Mouse (Mus musculus): ENCODE measurements around the gene Mmp11. TPM values are rescaled to one million over a fixed set of nuclear protein-coding genes. Genes with fewer than 3 reads are reported as not detected.

Mmp11 gene
- polyA plus RNA-seq, 1 experiment from 2014 or later, result 40.4 TPM

DNA sequence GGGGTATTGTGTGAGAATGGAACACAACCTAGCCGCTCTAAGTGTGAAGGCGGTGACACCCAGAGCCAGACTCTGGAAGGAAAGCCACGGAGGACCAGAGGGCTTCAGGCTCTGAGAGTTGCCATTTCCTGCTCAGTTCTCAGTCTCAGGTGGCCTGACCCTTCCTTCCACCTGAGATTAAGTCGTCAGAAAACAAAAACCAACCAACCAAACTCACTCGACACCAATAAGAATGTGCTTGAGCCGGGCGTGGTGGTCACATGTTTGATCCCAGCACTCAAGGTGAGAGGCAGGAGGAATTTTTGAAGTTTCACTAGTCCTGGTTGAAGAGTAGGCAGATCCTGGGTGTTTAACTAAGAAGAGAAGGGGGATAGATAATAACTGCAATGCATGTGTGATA, 9.6 kb upstream of the Mmp11 start:
- no peak for ATAC-seq (ENCODE audit: low read depth)
- Histone ChIP-seq H3K36me3 (no peaks in the 10 kb centered on the region), H3K9ac (no peak overlapping the region), H3K27ac (replicated peaks) (no peak overlapping the region), H3K4me1 (replicated peaks) (peaks cover 31% of the 10 kb centered on the region), H3K9me3 (no peaks in the 10 kb centered on the region), H3K4me2 (no peak overlapping the region), H3K4me3 (no peak overlapping the region), H3K27me3 (peaks cover 25% of the 10 kb centered on the region)
- 88% methylated on average over 7 of the region's 7 CpGs for WGBS

DNA sequence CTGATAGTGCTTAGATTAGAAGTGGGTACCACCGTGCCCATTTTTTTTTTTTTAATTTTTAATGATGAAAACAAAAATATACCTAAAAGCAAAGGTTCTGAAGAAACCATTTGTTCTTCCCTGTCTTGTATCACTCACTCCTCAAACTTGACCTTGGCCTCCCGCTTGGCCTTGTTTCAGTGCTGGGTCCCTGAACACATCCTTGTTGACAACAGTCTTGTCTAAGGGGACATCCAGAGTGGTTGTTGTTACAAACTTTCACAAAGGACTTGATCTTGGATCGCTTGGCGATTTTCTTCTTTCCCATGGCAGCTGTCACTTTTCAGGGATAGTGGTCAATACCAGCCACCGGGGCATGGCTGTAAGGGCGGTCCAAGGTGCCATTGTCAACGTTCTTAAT, 8.9 kb upstream of the Mmp11 start:
- peaks cover 23% of the 10 kb centered on the region for H3K27me3 ChIP-seq
- H3K9ac ChIP-seq, result no peak overlapping the region
- no peak for ATAC-seq (ENCODE audit: low read depth)
- H3K4me2 ChIP-seq, result no peak overlapping the region
- H3K27ac ChIP-seq (replicated peaks), result no peak overlapping the region
- no peaks in the 10 kb centered on the region for H3K36me3 ChIP-seq
- 92% methylated on average over 7 of the region's 7 CpGs for WGBS
- H3K4me3 ChIP-seq, result no peak overlapping the region
- H3K4me1 ChIP-seq (replicated peaks), result peaks cover 31% of the 10 kb centered on the region
- no peaks in the 10 kb centered on the region for H3K9me3 ChIP-seq

DNA sequence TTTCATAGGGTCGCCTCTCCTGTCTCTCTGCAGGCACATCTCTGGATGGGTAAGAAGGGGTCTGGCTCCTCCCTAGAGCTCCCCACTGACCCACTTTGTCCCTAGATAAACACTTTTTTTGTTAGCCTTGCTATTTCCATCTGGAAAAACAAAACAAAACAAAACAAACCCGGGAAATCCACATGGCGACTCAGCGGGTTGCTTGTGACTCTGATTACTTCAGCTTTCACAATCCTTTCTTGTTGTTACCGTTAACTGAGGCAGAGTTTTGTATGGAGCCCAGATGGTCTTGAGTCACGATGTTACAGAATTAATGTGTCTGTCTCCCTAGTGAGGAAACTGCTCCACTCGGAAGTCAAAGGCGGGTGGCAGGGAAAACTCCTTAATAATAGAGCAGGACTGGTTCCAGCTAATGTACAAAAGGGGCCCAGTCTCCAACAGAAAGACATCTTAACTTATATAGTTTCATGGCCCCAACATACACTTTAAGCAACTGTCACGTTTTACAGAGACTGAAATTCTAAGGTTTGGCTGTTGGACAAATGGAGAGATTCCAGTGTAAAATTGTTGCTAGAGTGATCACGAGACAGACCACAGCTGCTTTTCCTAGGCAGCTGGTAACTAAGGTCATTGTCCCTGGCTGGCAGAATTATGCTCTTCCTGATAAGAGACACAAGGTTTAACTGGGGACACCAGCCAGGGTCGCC, 7.9 kb upstream of the Mmp11 start:
- H3K4me2 ChIP-seq, result 0 out of 2 replicates have a peak overlapping the region, but pooled peaks have one; percentile 14
- ATAC-seq (ENCODE audit: low read depth), result peak; percentile 64
- peak overlapping the region; percentile 71 for H3K27ac ChIP-seq (replicated peaks)
- H3K27me3 ChIP-seq, result peaks cover 14% of the 10 kb centered on the region; the same call in 1 of the 2 replicates
- H3K9me3 ChIP-seq, result no peaks in the 10 kb centered on the region
- 10% methylated on average over 11 of the region's 11 CpGs for WGBS
- H3K4me1 ChIP-seq (replicated peaks), result peaks cover 30% of the 10 kb centered on the region
- no peaks in the 10 kb centered on the region for H3K36me3 ChIP-seq
- H3K9ac ChIP-seq, result no peak overlapping the region
- H3K4me3 ChIP-seq, result no peak overlapping the region

DNA sequence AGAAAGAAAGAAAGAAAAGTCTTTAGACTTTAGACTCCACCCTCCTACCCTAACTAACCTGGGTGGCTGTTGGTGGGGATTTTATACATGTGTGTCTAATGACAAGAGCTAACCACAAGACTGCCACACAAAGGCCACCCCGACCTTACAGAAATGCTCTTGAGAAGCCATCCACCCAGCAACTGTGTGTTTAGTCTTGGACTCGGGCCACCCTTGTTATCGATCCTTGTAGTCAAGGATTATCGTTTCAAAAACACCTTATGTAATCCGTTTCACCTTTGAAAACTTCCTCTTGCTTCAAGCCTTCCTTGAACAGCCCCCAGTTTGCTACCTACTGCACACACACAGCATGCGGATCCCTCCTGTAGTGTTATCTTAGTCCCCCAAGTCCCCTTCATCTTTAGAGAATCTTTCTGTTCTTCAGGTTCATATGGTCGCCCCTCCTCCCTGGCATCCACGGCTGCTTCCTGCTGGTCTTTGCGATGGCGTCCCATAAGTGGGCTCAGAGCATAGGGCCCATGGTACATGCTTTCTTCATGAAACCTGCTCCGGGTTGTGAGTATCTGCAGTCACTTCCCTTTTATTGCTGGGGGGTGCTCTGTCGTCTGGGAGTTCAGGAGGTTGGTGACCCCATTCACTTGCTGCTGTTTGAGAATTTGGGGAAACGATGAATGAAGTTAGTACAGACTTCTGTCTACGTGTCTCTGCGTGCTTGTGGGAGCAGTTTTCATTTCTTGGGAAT, 6.6 kb upstream of the Mmp11 start, which contains the start of gene Vpreb3:
TSS of gene Vpreb3 (plus strand) at position 322 of the 742 bp plus-strand sequence.
- Histone ChIP-seq H3K9me3 (no peaks in the 10 kb centered on the region), H3K36me3 (no peaks in the 10 kb centered on the region), H3K27ac (replicated peaks) (peak within 1 kb of the TSS; percentile 71), H3K27me3 (peaks cover 4% of the 10 kb centered on the region; the same call in 1 of the 2 replicates), H3K4me1 (replicated peaks) (peaks cover 32% of the 10 kb centered on the region), H3K4me3 (no peak within 1 kb of the TSS), H3K9ac (no peak within 1 kb of the TSS), H3K4me2 (0 out of 2 replicates have a peak within 1 kb of the TSS, but pooled peaks have one; percentile 14)
- WGBS, result 84% methylated on average over 15 of the region's 15 CpGs
- no peak for ATAC-seq (ENCODE audit: low read depth)

DNA sequence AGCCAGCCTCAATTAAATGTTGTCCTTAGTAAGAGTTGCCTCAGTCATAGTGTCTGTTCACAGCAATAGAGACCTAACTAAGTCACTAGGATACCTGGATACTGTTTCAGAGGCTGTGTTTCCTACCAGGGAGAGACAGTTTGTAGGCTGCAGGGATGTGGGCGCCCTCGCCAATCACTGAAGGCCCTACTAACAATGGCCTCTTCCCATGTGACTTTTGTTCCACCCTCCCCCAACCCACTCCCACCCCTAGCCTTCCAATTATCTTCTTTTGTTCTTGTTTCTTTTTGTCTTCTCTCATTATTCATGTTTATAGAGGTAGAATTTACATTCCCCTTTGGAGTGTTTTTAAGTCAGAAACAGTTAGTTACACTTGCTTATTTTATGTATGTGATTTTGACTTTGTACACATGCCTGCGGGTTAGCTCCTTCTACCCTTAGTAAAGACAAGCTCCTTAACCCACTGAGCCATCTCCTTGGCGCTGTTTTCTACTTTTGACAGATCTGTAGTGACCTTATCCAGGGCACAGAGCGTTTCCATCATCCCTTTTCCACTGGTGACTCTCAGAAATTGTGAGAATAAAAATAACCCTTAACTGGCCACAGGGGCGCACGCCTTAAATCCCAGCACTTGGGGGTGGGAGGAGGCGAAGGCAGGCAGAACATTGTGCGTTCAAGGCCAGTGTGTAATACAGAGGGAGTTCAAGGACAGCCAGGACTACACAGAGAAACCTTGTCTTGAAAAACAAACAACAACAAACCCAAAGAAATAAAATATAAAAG, 4.9 kb upstream of the Mmp11 start:
- Histone ChIP-seq H3K4me2 (no peak overlapping the region), H3K27ac (replicated peaks) (0 out of 2 replicates have a peak overlapping the region, but pooled peaks have one; percentile 1), H3K9me3 (no peaks in the 10 kb centered on the region), H3K36me3 (no peaks in the 10 kb centered on the region), H3K9ac (no peak overlapping the region), H3K27me3 (peaks cover 12% of the 10 kb centered on the region), H3K4me3 (no peak overlapping the region), H3K4me1 (replicated peaks) (peaks cover 42% of the 10 kb centered on the region)
- no peak for ATAC-seq (ENCODE audit: low read depth)
- 62% methylated on average over 9 of the region's 9 CpGs for WGBS

DNA sequence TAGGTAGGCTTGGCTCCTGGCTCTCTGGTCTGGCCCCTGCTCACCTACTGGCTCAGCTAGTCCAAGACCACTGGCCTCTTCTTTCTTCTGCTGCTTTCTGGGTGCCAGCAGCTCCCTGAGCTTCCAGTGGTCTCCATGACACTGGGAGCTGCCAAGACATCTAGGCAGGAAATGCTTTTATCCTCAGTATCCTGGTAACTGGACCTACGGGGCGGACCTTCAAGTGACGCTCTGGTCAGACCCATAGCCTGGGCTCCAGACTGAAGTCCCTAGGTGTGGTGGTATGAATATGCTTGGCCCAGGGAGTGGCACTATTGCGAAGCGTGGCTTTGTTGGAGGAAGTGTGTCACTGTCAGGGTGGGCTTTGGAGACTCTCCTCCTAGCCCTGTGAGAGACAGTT, 4.2 kb upstream of the Mmp11 start, which contains the start of gene Gm867:
TSS of gene Gm867 (minus strand) at position 153 of the 400 bp plus-strand sequence.
- 91% methylated on average over 5 of the region's 5 CpGs for WGBS
- no peaks in the 10 kb centered on the region for H3K9me3 ChIP-seq
- H3K4me3 ChIP-seq, result no peak within 1 kb of the TSS
- 0 out of 2 replicates have a peak within 1 kb of the TSS, but pooled peaks have one; percentile 1 for H3K27ac ChIP-seq (replicated peaks)
- H3K4me2 ChIP-seq, result no peak within 1 kb of the TSS
- H3K9ac ChIP-seq, result no peak within 1 kb of the TSS
- ATAC-seq (ENCODE audit: low read depth), result no peak
- H3K36me3 ChIP-seq, result no peaks in the 10 kb centered on the region
- H3K27me3 ChIP-seq, result peaks cover 14% of the 10 kb centered on the region
- peaks cover 50% of the 10 kb centered on the region for H3K4me1 ChIP-seq (replicated peaks)

DNA sequence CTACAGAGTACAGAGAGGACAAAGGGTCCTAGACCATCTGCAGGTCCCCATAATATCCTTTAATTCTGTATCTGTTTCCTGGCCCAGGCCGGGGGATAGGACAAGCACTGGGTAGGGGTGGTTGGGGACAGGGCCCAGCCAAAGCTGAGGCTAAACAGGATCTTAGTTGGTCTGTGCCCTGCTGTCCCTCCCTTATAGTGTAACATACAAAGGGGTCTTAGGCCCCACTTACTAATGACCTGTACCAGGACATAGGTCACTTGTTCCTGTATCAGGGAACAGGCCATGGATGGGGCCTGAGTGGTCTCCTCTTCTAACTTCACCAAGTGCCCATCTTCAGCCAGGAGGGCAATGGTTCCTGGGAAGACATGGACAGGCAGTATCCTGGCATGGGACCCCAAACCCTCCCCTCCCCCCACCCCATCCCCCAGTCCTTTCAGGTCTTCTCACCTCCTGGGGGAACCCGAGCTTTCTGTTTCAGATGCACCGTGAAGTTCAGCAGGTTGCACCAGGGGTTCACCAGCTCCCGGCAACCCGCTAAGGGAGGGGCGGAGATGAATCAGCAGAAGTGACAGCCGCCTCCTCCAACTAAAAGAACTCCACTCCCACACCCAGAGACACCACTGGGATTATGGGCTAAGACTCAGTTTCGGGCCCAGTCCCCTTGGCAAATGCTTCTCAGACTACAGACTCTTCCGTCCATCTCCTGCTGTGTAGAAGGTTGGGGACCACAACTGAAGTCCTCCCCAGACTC, 3.4 kb upstream of the Mmp11 start:
- H3K27me3 ChIP-seq, result peaks cover 17% of the 10 kb centered on the region
- no peaks in the 10 kb centered on the region for H3K9me3 ChIP-seq
- H3K4me3 ChIP-seq, result no peak overlapping the region
- H3K36me3 ChIP-seq, result no peaks in the 10 kb centered on the region
- no peak overlapping the region for H3K4me2 ChIP-seq
- ATAC-seq (ENCODE audit: low read depth), result no peak
- H3K27ac ChIP-seq (replicated peaks), result no peak overlapping the region
- no peak overlapping the region for H3K9ac ChIP-seq
- 38% methylated on average over 9 of the region's 9 CpGs for WGBS
- H3K4me1 ChIP-seq (replicated peaks), result peaks cover 57% of the 10 kb centered on the region

DNA sequence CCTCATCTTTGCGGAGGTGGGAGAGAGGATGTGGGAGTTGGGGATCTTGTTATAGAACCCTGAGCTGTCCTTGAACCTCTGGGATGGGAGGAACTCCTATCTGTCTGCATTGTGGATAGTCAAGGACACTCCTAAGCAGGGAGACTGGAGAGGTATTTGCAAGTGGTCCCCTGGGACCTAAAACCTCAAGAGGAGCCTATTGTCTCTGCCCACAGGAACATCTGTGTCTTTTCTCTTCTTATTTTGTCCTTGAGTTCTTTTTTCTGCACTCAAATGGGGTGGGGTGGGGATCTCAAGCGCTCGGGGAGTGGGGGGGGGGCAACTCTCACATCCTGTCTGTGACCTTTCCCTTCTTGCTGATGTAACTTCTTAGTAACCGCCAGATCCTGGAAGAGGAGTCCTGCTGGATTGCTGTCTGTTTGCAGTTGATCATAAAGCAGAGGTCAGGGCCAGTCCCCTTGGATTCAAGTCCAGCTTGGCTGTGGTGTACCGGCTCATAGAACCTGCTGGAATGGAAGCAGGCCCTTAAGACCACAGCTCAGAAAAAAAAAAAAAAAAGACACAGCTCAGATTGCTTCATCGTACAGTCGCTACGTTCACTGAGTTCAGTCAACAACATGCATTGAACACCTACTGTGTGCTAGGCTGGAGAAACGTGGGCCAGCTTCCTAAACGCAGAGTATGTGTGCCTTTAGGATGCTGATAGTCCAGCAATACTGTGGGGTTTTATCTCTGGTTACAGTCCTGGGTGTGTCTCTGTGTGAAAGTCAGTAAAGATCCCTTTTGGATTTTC, 1.8 kb upstream of the Mmp11 start:
- Histone ChIP-seq H3K27me3 (peaks cover 21% of the 10 kb centered on the region), H3K4me1 (replicated peaks) (peaks cover 47% of the 10 kb centered on the region), H3K27ac (replicated peaks) (no peak overlapping the region), H3K4me2 (no peak overlapping the region), H3K4me3 (no peak overlapping the region), H3K9me3 (no peaks in the 10 kb centered on the region), H3K9ac (no peak overlapping the region), H3K36me3 (no peaks in the 10 kb centered on the region)
- no peak for ATAC-seq (ENCODE audit: low read depth)
- WGBS, result 53% methylated on average over 10 of the region's 10 CpGs

DNA sequence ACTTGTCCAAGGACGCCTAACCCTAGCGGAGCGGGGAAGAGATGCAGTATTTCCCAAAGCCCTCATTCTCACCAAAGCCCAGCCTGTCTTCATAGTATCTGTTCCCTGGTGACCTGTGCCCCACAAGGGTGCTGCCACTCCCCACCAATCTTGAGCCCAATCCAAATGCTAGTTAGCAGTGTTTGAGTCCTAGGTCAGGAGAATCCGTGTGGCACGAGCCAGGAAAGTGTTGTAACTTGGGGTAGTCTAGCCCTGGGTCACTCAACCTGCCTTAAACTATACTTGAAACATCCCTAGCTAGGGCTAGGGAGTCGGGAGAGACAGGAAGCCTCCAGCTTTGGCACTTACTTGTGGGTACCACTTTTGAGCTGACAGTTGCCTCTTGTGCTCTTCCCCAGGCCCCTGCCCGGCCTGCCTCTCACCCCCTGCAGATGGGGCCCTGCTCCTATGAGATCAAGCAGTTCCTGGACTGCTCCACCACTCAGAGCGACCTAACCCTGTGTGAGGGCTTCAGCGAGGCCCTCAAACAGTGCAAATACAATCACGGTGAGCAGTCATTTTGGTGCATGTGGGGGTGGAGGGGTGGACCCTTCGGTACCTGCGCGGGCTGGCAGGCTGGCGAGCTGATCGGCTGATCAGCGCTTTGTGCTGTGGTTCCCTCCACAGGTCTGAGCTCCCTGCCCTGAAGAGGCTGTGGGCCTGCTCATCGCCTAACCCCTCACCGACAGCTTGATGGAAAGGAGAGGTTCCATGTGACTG, 792 bp upstream of the Mmp11 start:
- H3K4me3 ChIP-seq, result no peak overlapping the region; the same call in 1 of the 2 replicates
- peaks cover 45% of the 10 kb centered on the region for H3K4me1 ChIP-seq (replicated peaks)
- no peaks in the 10 kb centered on the region for H3K9me3 ChIP-seq
- H3K27ac ChIP-seq (replicated peaks), result no peak overlapping the region
- ATAC-seq (ENCODE audit: low read depth), result no peak
- peak overlapping the region; percentile 83 for H3K4me2 ChIP-seq
- H3K27me3 ChIP-seq, result peaks cover 26% of the 10 kb centered on the region
- H3K36me3 ChIP-seq, result no peaks in the 10 kb centered on the region
- 35% methylated on average over 18 of the region's 18 CpGs for WGBS
- no peak overlapping the region for H3K9ac ChIP-seq

DNA sequence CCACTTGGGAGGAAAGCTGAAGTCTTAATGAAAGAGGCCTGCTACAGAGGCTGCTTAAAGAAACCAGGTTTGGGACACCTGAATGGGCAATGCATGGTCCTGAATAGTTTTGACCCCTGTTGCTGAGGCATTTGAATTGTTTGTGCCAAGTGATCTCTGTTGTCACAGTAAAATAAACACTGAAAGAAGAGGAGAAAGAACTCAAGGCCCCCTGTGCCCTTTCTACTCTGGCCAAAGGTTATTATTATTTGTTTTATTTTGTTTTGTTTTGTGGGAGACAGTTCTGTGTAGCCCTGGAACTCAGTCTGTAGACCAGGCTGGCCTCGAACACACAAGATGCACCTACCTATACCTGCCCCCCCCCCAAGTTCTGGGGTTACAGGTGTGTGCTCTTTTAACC, 1.3 kb downstream of the Mmp11 start:
- ATAC-seq (ENCODE audit: low read depth), result no peak
- H3K27me3 ChIP-seq, result peaks cover 38% of the 10 kb centered on the region
- 92% methylated on average over 1 of the region's 1 CpGs for WGBS

More for the DNA sequence above, 1.3 kb downstream of the Mmp11 start:
- H3K4me2 ChIP-seq, result peak overlapping the region; percentile 83
- H3K4me3 ChIP-seq, result peak overlapping the region; percentile 58; the same call in 1 of the 2 replicates
- no peaks in the 10 kb centered on the region for H3K36me3 ChIP-seq
- H3K4me1 ChIP-seq (replicated peaks), result peaks cover 50% of the 10 kb centered on the region
- H3K27ac ChIP-seq (replicated peaks), result no peak overlapping the region
- H3K9ac ChIP-seq, result peak overlapping the region; percentile 74
- no peaks in the 10 kb centered on the region for H3K9me3 ChIP-seq

Data from neural tube, embryonic 13.5 days (tissue).